Mouse (Mus musculus) embryonic facial prominence, embryonic 10.5 days (tissue): ENCODE data around the gene Ap3d1. TPM values are rescaled to one million over a fixed set of nuclear protein-coding genes. Genes with fewer than 3 reads are reported as not detected.

Experiments used
- DNase-seq: peaks from one replicate; pipeline ENCODE4 v3.0.0-alpha.2; 2017; ENCODE audit warnings: low spot score
- H3K27ac ChIP-seq: fragments of 300-500 bp; sonication (generic); replicated peaks from 2 replicates; pipeline ENCODE4 v1.5.1; 2016; ENCODE audit warnings: mild to moderate bottlenecking
- H3K27me3 ChIP-seq: fragments of 300-500 bp; sonication (generic); replicated peaks from 2 replicates; pipeline ENCODE4 v1.6.1; 2016; ENCODE audit warnings: low read depth, mild to moderate bottlenecking; ENCODE audit not compliant: poor library complexity, severe bottlenecking
- H3K36me3 ChIP-seq: fragments of 300-500 bp; sonication (generic); replicated peaks from 2 replicates; pipeline ENCODE4 v1.6.1; 2016; ENCODE audit warnings: mild to moderate bottlenecking, moderate library complexity
- H3K4me1 ChIP-seq: fragments of 300-500 bp; sonication (generic); 2 replicates; pipeline ENCODE4 v1.6.1; 2016
- H3K4me3 ChIP-seq: fragments of 300-500 bp; sonication (generic); 2 replicates; pipeline ENCODE4 v1.5.1; 2016; ENCODE audit warnings: mild to moderate bottlenecking, moderate library complexity
- H3K9me3 ChIP-seq: fragments of 300-500 bp; sonication (generic); 2 replicates; pipeline ENCODE4 v1.6.1; 2016; ENCODE audit warnings: mild to moderate bottlenecking
- WGBS: fragments of 180-500 bp; shearing (Covaris S2); methylation state at CpG from one replicate; pipeline ENCODE4 v1.1.7; 2016; 5-methylcytosine and 5-hydroxymethylcytosine counted together
- polyA plus RNA-seq: library from polyadenylated mRNA; unstranded; fragments of >200 nt; fragmentation: Nextera tagmentation; extraction: Ambion mirVana; gene quantifications from 2 replicates; pipeline ENCODE4 v1.2.1, GENCODE M21; 2016

Ap3d1 gene
- polyA plus RNA-seq, 1 experiment from 2014 or later, result 60.5 TPM

GRCm38 (mm10) chr10:80774549-80774948 is 32.5 kb upstream of the Ap3d1 start:
- peaks cover 100% of the 10 kb centered on the region for H3K36me3 ChIP-seq
- WGBS, result 62% methylated on average over 2 of the region's 2 CpGs
- H3K4me3 ChIP-seq, result peak overlapping the region; percentile 25; the same call in 1 of the 2 replicates
- no peaks in the 10 kb centered on the region for H3K9me3 ChIP-seq
- no peak overlapping the region for H3K27ac ChIP-seq
- peaks cover 6% of the 10 kb centered on the region; the same call in 1 of the 2 replicates for H3K4me1 ChIP-seq
- no peaks in the 10 kb centered on the region for H3K27me3 ChIP-seq
- peak; percentile 72 for DNase-seq

GRCm38 (mm10) chr10:80773816-80774215 is 31.8 kb upstream of the Ap3d1 start:
- no peaks in the 10 kb centered on the region for H3K27me3 ChIP-seq
- H3K4me1 ChIP-seq, result peaks cover 6% of the 10 kb centered on the region; the same call in 1 of the 2 replicates
- peak overlapping the region; percentile 22; the same call in 1 of the 2 replicates for H3K4me3 ChIP-seq
- H3K36me3 ChIP-seq, result peaks cover 100% of the 10 kb centered on the region
- H3K27ac ChIP-seq, result no peak overlapping the region
- WGBS, result 89% methylated on average over 5 of the region's 5 CpGs
- DNase-seq, result no peak
- H3K9me3 ChIP-seq, result no peaks in the 10 kb centered on the region

GRCm38 (mm10) chr10:80768365-80768764 is 26.3 kb upstream of the Ap3d1 start:
- no peak for DNase-seq
- H3K4me1 ChIP-seq, result peaks cover 12% of the 10 kb centered on the region
- whole genome bisulfite sequencing, result 90% methylated on average over 6 of the region's 6 CpGs
- no peaks in the 10 kb centered on the region for H3K9me3 ChIP-seq
- no peaks in the 10 kb centered on the region for H3K27me3 ChIP-seq
- no peak overlapping the region for H3K27ac ChIP-seq
- H3K4me3 ChIP-seq, result no peak overlapping the region
- H3K36me3 ChIP-seq, result peaks cover 97% of the 10 kb centered on the region

GRCm38 (mm10) chr10:80766161-80766815 is 24.2 kb upstream of the Ap3d1 start:
- no peaks in the 10 kb centered on the region for H3K27me3 ChIP-seq
- H3K27ac ChIP-seq, result 0 out of 2 replicates have a peak overlapping the region, but pooled peaks have one; percentile 14
- no peak for DNase-seq
- 70% methylated on average over 10 of the region's 10 CpGs for WGBS
- peaks cover 86% of the 10 kb centered on the region for H3K36me3 ChIP-seq
- H3K9me3 ChIP-seq, result no peaks in the 10 kb centered on the region
- peaks cover 20% of the 10 kb centered on the region for H3K4me1 ChIP-seq
- H3K4me3 ChIP-seq, result no peak overlapping the region

GRCm38 (mm10) chr10:80765746-80766145 is 23.7 kb upstream of the Ap3d1 start:
- no peak for DNase-seq
- Histone ChIP-seq H3K9me3 (no peaks in the 10 kb centered on the region), H3K27me3 (no peaks in the 10 kb centered on the region), H3K36me3 (peaks cover 81% of the 10 kb centered on the region), H3K27ac (no peak overlapping the region), H3K4me3 (no peak overlapping the region), H3K4me1 (peaks cover 25% of the 10 kb centered on the region)
- WGBS, result 84% methylated on average over 2 of the region's 2 CpGs

GRCm38 (mm10) chr10:80763502-80763901 is 21.4 kb upstream of the Ap3d1 start:
- no peak for DNase-seq
- 92% methylated on average over 2 of the region's 2 CpGs for WGBS
- Histone ChIP-seq H3K9me3 (no peaks in the 10 kb centered on the region), H3K27me3 (no peaks in the 10 kb centered on the region), H3K4me1 (peaks cover 39% of the 10 kb centered on the region), H3K4me3 (no peak overlapping the region), H3K36me3 (peaks cover 58% of the 10 kb centered on the region), H3K27ac (no peak overlapping the region)

GRCm38 (mm10) chr10:80761821-80762220 is 19.8 kb upstream of the Ap3d1 start:
- WGBS, result 77% methylated on average over 3 of the region's 3 CpGs
- Histone ChIP-seq H3K4me1 (peaks cover 55% of the 10 kb centered on the region), H3K9me3 (no peaks in the 10 kb centered on the region), H3K36me3 (peaks cover 43% of the 10 kb centered on the region), H3K27ac (no peak overlapping the region), H3K4me3 (no peak overlapping the region), H3K27me3 (no peaks in the 10 kb centered on the region)
- no peak for DNase-seq

- Histone ChIP-seq H3K27me3 (no peaks in the 10 kb centered on the region), H3K27ac (no peak overlapping the region), H3K9me3 (no peaks in the 10 kb centered on the region), H3K4me1 (peaks cover 55% of the 10 kb centered on the region), H3K36me3 (peaks cover 34% of the 10 kb centered on the region), H3K4me3 (no peak overlapping the region)
- DNase-seq, result no peak
- WGBS, result 83% methylated on average over 4 of the region's 4 CpGs
These were observed 18.8 kb upstream of the Ap3d1 start for GRCm38 (mm10) chr10:80760596-80761524.

- H3K27me3 ChIP-seq, result no peaks in the 10 kb centered on the region
- H3K9me3 ChIP-seq, result no peaks in the 10 kb centered on the region
- no peak overlapping the region for H3K4me3 ChIP-seq
- peaks cover 64% of the 10 kb centered on the region for H3K4me1 ChIP-seq
- 81% methylated on average over 7 of the region's 7 CpGs for WGBS
- DNase-seq, result no peak
- H3K36me3 ChIP-seq, result peaks cover 12% of the 10 kb centered on the region
- no peak overlapping the region for H3K27ac ChIP-seq
These were observed 16.6 kb upstream of the Ap3d1 start for GRCm38 (mm10) chr10:80758651-80759050.

GRCm38 (mm10) chr10:80757717-80758116 is 15.7 kb upstream of the Ap3d1 start:
- Histone ChIP-seq H3K9me3 (no peaks in the 10 kb centered on the region), H3K4me1 (peaks cover 62% of the 10 kb centered on the region), H3K27me3 (no peaks in the 10 kb centered on the region), H3K27ac (no peak overlapping the region), H3K36me3 (peaks cover 3% of the 10 kb centered on the region), H3K4me3 (peak overlapping the region; percentile 99)
- peak; percentile 74 for DNase-seq
- 31% methylated on average over 5 of the region's 5 CpGs for WGBS

- Histone ChIP-seq H3K4me1 (peaks cover 68% of the 10 kb centered on the region), H3K4me3 (peak overlapping the region; percentile 99), H3K27ac (no peak overlapping the region), H3K27me3 (no peaks in the 10 kb centered on the region), H3K9me3 (no peaks in the 10 kb centered on the region), H3K36me3 (no peaks in the 10 kb centered on the region)
- 76% methylated on average over 4 of the region's 4 CpGs for WGBS
- DNase-seq, result no peak
These were observed 14.9 kb upstream of the Ap3d1 start for GRCm38 (mm10) chr10:80756967-80757366.

GRCm38 (mm10) chr10:80756509-80756908 is 14.4 kb upstream of the Ap3d1 start:
- no peak for DNase-seq
- no peaks in the 10 kb centered on the region for H3K36me3 ChIP-seq
- no peaks in the 10 kb centered on the region for H3K27me3 ChIP-seq
- H3K4me1 ChIP-seq, result peaks cover 69% of the 10 kb centered on the region
- 72% methylated on average over 2 of the region's 2 CpGs for WGBS
- H3K9me3 ChIP-seq, result no peaks in the 10 kb centered on the region
- peak overlapping the region; percentile 99; the same call in 1 of the 2 replicates for H3K27ac ChIP-seq
- peak overlapping the region; percentile 99 for H3K4me3 ChIP-seq
